Mouse (Mus musculus) frontal cortex, adult (tissue): ENCODE results near the gene Cyyr1.
"Not testable (repeated sequence)": the region's sequence is repeated elsewhere in the genome, so short reads cannot be mapped to it uniquely, and the experiment has no call there.

Experiments used
- ATAC-seq: cut with Nextera tagmentation; 2 replicates; pipeline ENCODE4 v1.9.2; 2017; ENCODE audit warnings: mild to moderate bottlenecking, moderate library complexity, mixed read lengths; ENCODE audit not compliant: low TSS enrichment

The Cyyr1 gene

GRCm38 (mm10) chr16:85553297-85553696, at the start of gene Cyyr1:
TSS of gene Cyyr1 (minus strand) at chr16:85553397.
- ATAC-seq = not testable (repeated sequence)

GRCm38 (mm10) chr16:85588844-85589243, 35.6 kb upstream of the Cyyr1 start:
- ATAC-seq = peak; percentile 44; the same call in 1 of the 2 replicates

GRCm38 (mm10) chr16:85587573-85588226, 34.5 kb upstream of the Cyyr1 start:
- no peak for ATAC-seq

- ATAC-seq = no peak
These were observed 13.3 kb upstream of the Cyyr1 start for GRCm38 (mm10) chr16:85566474-85566873.

GRCm38 (mm10) chr16:85553838-85554237, 641 bp upstream of the Cyyr1 start:
- no peak for ATAC-seq

- not testable (repeated sequence) for ATAC-seq
These were observed 1.2 kb downstream of the Cyyr1 start for GRCm38 (mm10) chr16:85551976-85552375.

- ATAC-seq = no peak
These were observed 3.1 kb downstream of the Cyyr1 start for GRCm38 (mm10) chr16:85549971-85550567.

- no peak for ATAC-seq
These were observed 6.7 kb downstream of the Cyyr1 start for GRCm38 (mm10) chr16:85546519-85546918.

GRCm38 (mm10) chr16:85541676-85542273, 11.4 kb downstream of the Cyyr1 start:
- ATAC-seq = no peak

GRCm38 (mm10) chr16:85541023-85541422, 12.2 kb downstream of the Cyyr1 start:
- no peak for ATAC-seq

- ATAC-seq = no peak; the same call in 1 of the 2 replicates
These were observed 14.8 kb downstream of the Cyyr1 start for GRCm38 (mm10) chr16:85538367-85538766.

GRCm38 (mm10) chr16:85536075-85536474, 17.1 kb downstream of the Cyyr1 start:
- ATAC-seq = no peak

GRCm38 (mm10) chr16:85527743-85528620, 25.2 kb downstream of the Cyyr1 start:
- ATAC-seq = no peak

GRCm38 (mm10) chr16:85524589-85524988, 28.6 kb downstream of the Cyyr1 start:
- ATAC-seq = no peak

GRCm38 (mm10) chr16:85507264-85507663, 45.9 kb downstream of the Cyyr1 start:
- no peak for ATAC-seq

GRCm38 (mm10) chr16:85505108-85505507, 48.1 kb downstream of the Cyyr1 start:
- no peak for ATAC-seq

- ATAC-seq = peak; percentile 90
These were observed 49.8 kb downstream of the Cyyr1 start for GRCm38 (mm10) chr16:85503416-85503815.

- peak; percentile 41; the same call in 1 of the 2 replicates for ATAC-seq
These were observed 57.4 kb downstream of the Cyyr1 start for GRCm38 (mm10) chr16:85495837-85496236.

- ATAC-seq = peak; percentile 18; the same call in 1 of the 2 replicates
These were observed 65.0 kb downstream of the Cyyr1 start for GRCm38 (mm10) chr16:85488105-85488607.

- peak; percentile 99 for ATAC-seq
These were observed 65.9 kb downstream of the Cyyr1 start for GRCm38 (mm10) chr16:85487266-85487665.

- ATAC-seq = no peak
These were observed 68.6 kb downstream of the Cyyr1 start for GRCm38 (mm10) chr16:85484557-85484956.

GRCm38 (mm10) chr16:85474552-85475071, 78.6 kb downstream of the Cyyr1 start:
- no peak for ATAC-seq
